Mouse (Mus musculus) cortical plate, adult 2 months (tissue): ENCODE results near the gene Snrnp27.

Source experiments
- CTCF ChIP-seq: fragments of 200-500 bp; IDR thresholded peaks from 2 replicates; pipeline ENCODE4 v1.5.1; 2011; ENCODE audit warnings: mild to moderate bottlenecking, control low read depth, low read length; ENCODE audit not compliant: insufficient read depth; ENCODE audit errors: extremely low read depth
- POLR2A ChIP-seq: fragments of 200-500 bp; IDR thresholded peaks from 2 replicates; pipeline ENCODE4 v1.6.1; 2011; ENCODE audit warnings: mild to moderate bottlenecking, low read length, control low read depth; ENCODE audit not compliant: insufficient read depth; ENCODE audit errors: extremely low read depth

DNA sequence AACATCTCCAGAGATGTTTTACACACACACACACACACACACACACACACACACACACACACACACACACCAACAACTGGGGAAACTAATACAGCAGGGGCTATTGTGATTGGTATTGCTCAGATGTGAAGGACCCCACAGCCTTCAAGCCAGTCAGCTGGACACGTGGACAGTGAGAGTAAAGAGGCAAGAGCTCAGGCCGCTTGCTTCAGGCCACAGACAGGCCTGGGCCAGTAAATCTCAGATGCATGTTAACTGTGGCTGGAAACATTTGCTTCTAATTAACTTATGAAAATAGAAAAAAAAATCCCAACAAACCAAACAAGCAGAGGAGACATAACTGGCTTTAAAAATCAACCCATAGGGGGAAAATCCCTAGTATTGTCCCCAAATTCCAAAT, 46.5 kb downstream of the Snrnp27 start:
- TF ChIP-seq POLR2A (no peak), CTCF (no peak)
